Mouse (Mus musculus) MEL (cell line): Measurements from ENCODE around the gene Vax2. TPM values are rescaled to one million over a fixed set of nuclear protein-coding genes. Genes with fewer than 3 reads are reported as not detected.

ENCODE experiments used
- DNase-seq: peaks from one replicate; pipeline ENCODE4 v3.0.0; 2011; ENCODE audit warnings: low read depth, low spot score
- H3K27ac ChIP-seq: 2 replicates; pipeline ENCODE4 v1.5.1; 2012; ENCODE audit warnings: low read depth, mild to moderate bottlenecking, control low read depth, low read length, moderate library complexity; ENCODE audit not compliant: control insufficient read depth
- H3K27me3 ChIP-seq, 2 experiments: fragments of 150-350 bp in 1 of 2; sonication (generic) in 1 of 2; 2 replicates each; pipeline ENCODE4 v1.6.1; 2012; ENCODE audit warnings: low read length in 2 of 2, mild to moderate bottlenecking in 2 of 2, improper control_type of control experiment in 1 of 2, moderate library complexity in 1 of 2; ENCODE audit not compliant: insufficient read depth in 2 of 2, control insufficient read depth in 1 of 2
- H3K36me3 ChIP-seq, 2 experiments: 2 replicates each; pipeline ENCODE4 v1.6.1; 2012 to 2014; ENCODE audit warnings: low read length in 2 of 2, improper control_type of control experiment in 1 of 2, inconsistent platforms in 1 of 2, mild to moderate bottlenecking in 1 of 2; ENCODE audit not compliant: insufficient read depth in 2 of 2, control insufficient read depth in 1 of 2
- H3K4me1 ChIP-seq, 2 experiments: fragments of 150-350 bp in 1 of 2; sonication (generic) in 1 of 2; 2 replicates each; pipeline ENCODE4 v1.6.1; 2012; ENCODE audit warnings: low read length in 2 of 2, improper control_type of control experiment in 1 of 2, mild to moderate bottlenecking in 1 of 2; ENCODE audit not compliant: insufficient read depth in 2 of 2, control insufficient read depth in 1 of 2
- H3K4me3 ChIP-seq, 2 experiments: fragments of 150-350 bp in 1 of 2; sonication (generic) in 1 of 2; 2 replicates each; pipeline ENCODE4 v1.5.1; 2012; ENCODE audit warnings: low read depth in 2 of 2, low read length in 2 of 2, mild to moderate bottlenecking in 2 of 2, moderate library complexity in 2 of 2, control low read depth in 1 of 2, improper control_type of control experiment in 1 of 2; ENCODE audit not compliant: control insufficient read depth in 1 of 2, insufficient read depth in 1 of 2
- H3K79me2 ChIP-seq: 2 replicates; pipeline ENCODE4 v1.6.1; 2012; ENCODE audit warnings: mild to moderate bottlenecking, low read length, moderate library complexity; ENCODE audit not compliant: control insufficient read depth, poor library complexity, insufficient read depth
- H3K9ac ChIP-seq: 2 replicates; pipeline ENCODE4 v1.6.1; 2012; ENCODE audit warnings: low read depth, mild to moderate bottlenecking, control low read depth, low read length, moderate library complexity; ENCODE audit not compliant: control insufficient read depth, poor library complexity, severe bottlenecking
- H3K9me3 ChIP-seq: fragments of 150-350 bp; sonication (generic); replicated peaks from 2 replicates; pipeline ENCODE4 v1.6.1; 2012; ENCODE audit warnings: mild to moderate bottlenecking, low read length, improper control_type of control experiment, moderate library complexity; ENCODE audit not compliant: insufficient read depth
- E2F4 ChIP-seq: IDR thresholded peaks from 2 replicates; pipeline ENCODE4 v1.6.1; 2011; ENCODE audit warnings: low read depth, low read length, improper control_type of control experiment, borderline replicate concordance
- ELF1 ChIP-seq: IDR thresholded peaks from 2 replicates; pipeline ENCODE4 v1.6.1; 2014; ENCODE audit warnings: low read depth, mild to moderate bottlenecking, inconsistent platforms, low read length, improper control_type of control experiment, moderate library complexity
- GABPA ChIP-seq: IDR thresholded peaks from 2 replicates; pipeline ENCODE4 v1.6.1; 2012; ENCODE audit warnings: low read depth, mild to moderate bottlenecking, inconsistent platforms, low read length, improper control_type of control experiment, moderate library complexity
- JUND ChIP-seq: IDR thresholded peaks from 2 replicates; pipeline ENCODE4 v1.6.1; 2011; ENCODE audit warnings: low read depth, mild to moderate bottlenecking, improper control_type of control experiment, low read length
- POLR2AphosphoS2 ChIP-seq: IDR thresholded peaks from 2 replicates; pipeline ENCODE4 v1.6.1; 2011; ENCODE audit warnings: low read length, improper control_type of control experiment
- POLR2AphosphoS5 ChIP-seq: IDR thresholded peaks from 2 replicates; pipeline ENCODE4 v1.6.1; 2012; ENCODE audit warnings: low read depth, borderline replicate concordance, mild to moderate bottlenecking, inconsistent platforms, low read length, moderate library complexity, mixed read lengths
- RCOR1 ChIP-seq: IDR thresholded peaks from 2 replicates; pipeline ENCODE4 v1.6.1; 2012; ENCODE audit warnings: low read depth, mild to moderate bottlenecking, inconsistent platforms, low read length, improper control_type of control experiment
- ZNF384 ChIP-seq: IDR thresholded peaks from 2 replicates; pipeline ENCODE4 v1.6.1; 2012; ENCODE audit warnings: low read depth, mild to moderate bottlenecking, inconsistent platforms, low read length, improper control_type of control experiment
- polyA plus RNA-seq, 2 experiments: library from polyadenylated mRNA; stranded (reverse) in 1 of 2; unstranded in 1 of 2; fragments of >175 nt in 1 of 2; fragments of >200 nt in 1 of 2; gene quantifications; 2 replicates each; pipeline versions ENCODE4 v1.2.1 to v1.2.4; 2012; ENCODE audit warnings: low replicate concordance in 2 of 2, low read depth in 1 of 2; ENCODE audit not compliant: insufficient read length in 2 of 2, insufficient read depth in 1 of 2, missing spikeins in 1 of 2
- total RNA-seq: library from RNA; depleted of rRNA; stranded (reverse); fragments of 300-350 nt; gene quantifications from 2 replicates; pipeline ENCODE4 v1.2.3, GENCODE M21; 2012

The Vax2 gene
- total and polyA plus RNA-seq, 3 experiments, result 0.46 to 3.2 TPM; not detected in 1

DNA sequence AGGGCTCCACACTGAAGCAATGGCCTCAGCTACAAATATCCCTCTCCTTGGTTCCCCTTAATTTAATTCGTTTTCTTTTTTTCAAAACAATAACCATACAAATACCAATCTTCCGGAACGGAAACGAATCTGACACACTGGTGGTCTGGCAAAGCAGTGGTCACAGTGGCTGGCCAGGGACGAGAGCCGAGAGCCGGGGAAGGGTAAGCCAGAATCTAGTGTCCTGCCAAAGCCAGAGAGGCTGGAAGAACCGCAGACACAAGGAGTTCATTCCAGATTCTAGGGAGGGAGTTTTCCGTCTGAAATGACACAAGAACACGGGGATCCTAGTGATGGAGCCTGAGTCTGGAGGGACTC, 7.4 kb upstream of the Vax2 start:
- H3K27me3 ChIP-seq, result peaks cover 2 to 4% of the 10 kb centered on the region in 2 experiments; a peak in 3 of 4 replicates
- no peak overlapping the region for H3K9ac ChIP-seq
- H3K9me3 ChIP-seq, result no peaks in the 10 kb centered on the region
- no peaks in the 10 kb centered on the region for H3K4me1 ChIP-seq
- H3K36me3 ChIP-seq, result no peaks in the 10 kb centered on the region
- no peak overlapping the region for H3K27ac ChIP-seq
- TF ChIP-seq GABPA, result no peak
- DNase-seq, result no peak
- H3K79me2 ChIP-seq, result no peaks in the 10 kb centered on the region
- H3K4me3 ChIP-seq, result no peak overlapping the region

DNA sequence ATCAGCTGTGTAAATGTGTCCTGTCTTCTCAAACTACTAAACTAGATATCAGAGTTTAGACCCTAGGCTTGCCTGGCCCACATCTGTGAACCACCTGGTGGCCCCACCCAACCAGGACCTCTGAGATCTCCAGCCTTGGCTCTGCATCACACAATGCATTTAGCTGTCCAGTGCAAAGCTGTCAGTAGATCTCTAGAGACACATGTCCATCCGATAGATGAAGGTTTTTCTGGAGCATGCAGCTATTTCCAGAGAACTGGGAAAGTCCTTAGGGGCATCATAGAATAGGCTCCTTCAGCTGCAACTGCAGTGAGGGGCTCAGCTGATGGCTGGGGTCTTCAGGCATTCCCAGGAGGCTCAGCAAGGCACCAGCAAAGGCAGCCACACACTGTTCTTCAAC, 6.8 kb upstream of the Vax2 start:
- H3K79me2 ChIP-seq, result no peaks in the 10 kb centered on the region
- peaks cover 1 to 2% of the 10 kb centered on the region in 2 experiments; a peak in 3 of 4 replicates for H3K27me3 ChIP-seq
- no peak for DNase-seq
- TF ChIP-seq E2F4, result no peak
- TF ChIP-seq, all 39 proteins: peak for 0
- Histone ChIP-seq H3K9ac (no peak overlapping the region), H3K27ac (no peak overlapping the region), H3K4me1 (no peaks in the 10 kb centered on the region), H3K36me3 (no peaks in the 10 kb centered on the region), H3K4me3 (no peak overlapping the region), H3K9me3 (no peaks in the 10 kb centered on the region)

DNA sequence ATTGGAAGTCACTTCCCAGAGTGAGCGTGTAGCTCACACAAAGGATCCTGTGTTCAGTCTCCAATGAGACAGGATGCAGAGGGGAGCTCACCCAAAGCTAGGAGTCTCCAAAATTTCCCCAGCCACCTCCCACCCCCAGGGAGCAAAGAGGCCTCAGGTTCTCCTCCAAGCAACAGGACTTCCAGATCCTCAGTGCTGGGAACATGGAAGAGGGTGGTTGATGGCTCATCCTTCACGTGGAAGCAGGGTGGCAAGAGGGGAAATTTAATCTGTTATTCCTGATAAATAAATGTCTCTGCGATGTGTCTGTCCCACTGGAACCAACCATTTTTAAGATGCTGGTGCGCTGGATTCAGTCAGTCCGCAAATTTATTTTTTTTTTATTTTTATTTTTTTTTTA, 6.4 kb upstream of the Vax2 start:
- Histone ChIP-seq H3K27me3 (peaks cover 1 to 2% of the 10 kb centered on the region in 2 experiments; a peak in 3 of 4 replicates), H3K9ac (no peak overlapping the region)
- TF ChIP-seq ELF1 (no peak), POLR2AphosphoS5 (no peak), RCOR1 (no peak), JUND (no peak)

DNA sequence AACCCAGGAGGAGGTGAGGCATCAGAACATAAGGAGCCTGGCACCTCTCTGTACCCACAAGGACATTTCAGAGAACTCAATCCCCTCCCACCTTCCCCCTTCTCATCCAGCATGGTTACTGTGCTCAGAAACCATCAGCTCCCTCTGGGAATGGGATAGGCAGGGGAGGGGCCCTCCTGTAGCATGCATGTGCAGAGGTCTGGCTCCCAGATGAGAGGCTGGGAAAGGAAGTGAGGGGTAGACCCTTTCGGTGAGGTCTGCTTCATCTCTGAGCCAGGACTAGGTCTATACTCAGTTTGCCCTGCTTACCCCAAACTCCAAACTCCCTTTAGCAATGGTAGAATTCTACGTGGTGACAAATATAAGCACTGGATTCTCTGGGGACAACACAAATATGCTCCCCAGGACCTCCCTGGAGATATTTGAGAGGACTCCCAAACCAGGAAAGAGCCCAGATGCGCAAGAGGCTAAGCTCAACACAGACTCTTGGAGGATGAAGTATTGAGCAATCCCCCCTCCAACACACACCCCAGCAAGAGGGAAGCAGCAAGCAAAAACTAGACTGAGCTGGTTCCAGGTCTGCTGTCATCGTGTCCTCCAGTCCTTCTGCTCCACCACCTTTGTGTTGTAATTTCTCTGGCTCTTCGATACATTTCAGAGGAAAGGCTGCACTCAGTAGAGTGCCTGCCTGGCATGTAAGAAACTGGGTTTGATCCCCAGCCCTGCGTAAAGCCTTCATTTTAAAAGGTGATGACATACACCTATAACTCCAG, 3.1 kb upstream of the Vax2 start:
- no peak overlapping the region for H3K9ac ChIP-seq
- no peaks in the 10 kb centered on the region; the same call in 1 of the 2 replicates for H3K79me2 ChIP-seq
- peaks cover 1 to 2% of the 10 kb centered on the region in 2 experiments; a peak in 3 of 4 replicates for H3K27me3 ChIP-seq
- H3K4me1 ChIP-seq, result no peaks in the 10 kb centered on the region; a peak in 1 of 4 replicates
- TF ChIP-seq ZNF384 (no peak), POLR2AphosphoS2 (no peak)
- no peak for DNase-seq
- no peak overlapping the region for H3K4me3 ChIP-seq
- H3K9me3 ChIP-seq, result no peaks in the 10 kb centered on the region
- H3K27ac ChIP-seq, result no peak overlapping the region
- no peaks in the 10 kb centered on the region for H3K36me3 ChIP-seq

More for the DNA sequence above, 6.4 kb upstream of the Vax2 start:
- Histone ChIP-seq H3K4me3 (no peak overlapping the region), H3K36me3 (no peaks in the 10 kb centered on the region), H3K4me1 (no peaks in the 10 kb centered on the region), H3K9me3 (no peaks in the 10 kb centered on the region), H3K27ac (no peak overlapping the region), H3K79me2 (no peaks in the 10 kb centered on the region)
- no peak for DNase-seq
